Mouse (Mus musculus) neural tube, embryonic 12.5 days (tissue): ENCODE measurements around the gene Hbb-y. TPM values are rescaled to one million over a fixed set of nuclear protein-coding genes. Genes with fewer than 3 reads are reported as not detected.

Experiments used
- ATAC-seq: fragments of 200-750 bp; cut with Nextera tagmentation; 2 replicates; pipeline ENCODE4 v1.8.0; 2017; ENCODE audit warnings: low read depth, mild to moderate bottlenecking, moderate TSS enrichment, moderate library complexity; ENCODE audit not compliant: low FRiP score
- H3K27ac ChIP-seq: fragments of 300-500 bp; sonication (generic); 2 replicates; pipeline ENCODE4 v1.5.1; 2016
- H3K27me3 ChIP-seq: fragments of 300-500 bp; sonication (generic); replicated peaks from 2 replicates; pipeline ENCODE4 v1.6.1; 2016; ENCODE audit warnings: mild to moderate bottlenecking
- H3K36me3 ChIP-seq: fragments of 300-500 bp; sonication (generic); 2 replicates; pipeline ENCODE4 v1.6.1; 2016; ENCODE audit warnings: mild to moderate bottlenecking
- H3K4me1 ChIP-seq: fragments of 300-500 bp; sonication (generic); 2 replicates; pipeline ENCODE4 v1.6.1; 2016
- H3K4me2 ChIP-seq: fragments of 300-500 bp; sonication (generic); replicated peaks from 2 replicates; pipeline ENCODE4 v1.6.1; 2016; ENCODE audit warnings: mild to moderate bottlenecking
- H3K4me3 ChIP-seq: fragments of 300-500 bp; sonication (generic); 2 replicates; pipeline ENCODE4 v1.5.1; 2016
- H3K9ac ChIP-seq: fragments of 300-500 bp; sonication (generic); 2 replicates; pipeline ENCODE4 v1.6.1; 2016; ENCODE audit warnings: mild to moderate bottlenecking
- H3K9me3 ChIP-seq: fragments of 300-500 bp; sonication (generic); 2 replicates; pipeline ENCODE4 v1.6.1; 2016; ENCODE audit warnings: mild to moderate bottlenecking
- WGBS: fragments of 180-500 bp; shearing (Covaris S2); methylation state at CpG from one replicate; pipeline ENCODE4 v1.1.7; 2016; 5-methylcytosine and 5-hydroxymethylcytosine counted together
- polyA plus RNA-seq: library from polyadenylated mRNA; unstranded; fragments of >200 nt; fragmentation: Nextera tagmentation; extraction: Ambion mirVana; gene quantifications from 2 replicates; pipeline ENCODE4 v1.2.1, GENCODE M21; 2016

The Hbb-y gene
- 6,731 and 6,931 TPM in 2 replicates for polyA plus RNA-seq

- Histone ChIP-seq H3K9me3 (no peaks in the 10 kb centered on the region), H3K36me3 (no peaks in the 10 kb centered on the region), H3K4me1 (no peaks in the 10 kb centered on the region), H3K27me3 (no peaks in the 10 kb centered on the region), H3K4me3 (no peak within 1 kb of the TSS), H3K9ac (no peak within 1 kb of the TSS), H3K4me2 (no peak within 1 kb of the TSS), H3K27ac (no peak within 1 kb of the TSS)
- WGBS = 71% methylated on average over 2 of the region's 2 CpGs
- ATAC-seq = no peak
These were observed at the start of gene Hbb-y for GRCm38 (mm10) chr7:103853090-103853489. Gene Hbb-y (minus strand): TSS chr7:103853216.

GRCm38 (mm10) chr7:103894385-103894784 is 41.4 kb upstream of the Hbb-y start, which contains the start of gene Olfr64:
Gene Olfr64 (minus strand): TSS chr7:103894485.
- ATAC-seq = no peak
- Histone ChIP-seq H3K9ac (no peak within 1 kb of the TSS), H3K4me3 (no peak within 1 kb of the TSS), H3K27me3 (no peaks in the 10 kb centered on the region), H3K36me3 (no peaks in the 10 kb centered on the region), H3K9me3 (no peaks in the 10 kb centered on the region), H3K4me2 (no peak within 1 kb of the TSS), H3K27ac (no peak within 1 kb of the TSS), H3K4me1 (no peaks in the 10 kb centered on the region)
- WGBS = 88% methylated on average over 1 of the region's 1 CpGs

GRCm38 (mm10) chr7:103886152-103886551 is 33.1 kb upstream of the Hbb-y start, which contains the start of gene Olfr66:
Gene Olfr66 (minus strand): TSS chr7:103886252.
- H3K9ac ChIP-seq = no peak within 1 kb of the TSS
- no peaks in the 10 kb centered on the region for H3K9me3 ChIP-seq
- no peak for ATAC-seq
- H3K27ac ChIP-seq = no peak within 1 kb of the TSS
- no peaks in the 10 kb centered on the region for H3K27me3 ChIP-seq
- H3K4me1 ChIP-seq = no peaks in the 10 kb centered on the region
- H3K36me3 ChIP-seq = no peaks in the 10 kb centered on the region
- H3K4me3 ChIP-seq = no peak within 1 kb of the TSS
- H3K4me2 ChIP-seq = no peak within 1 kb of the TSS

GRCm38 (mm10) chr7:103877093-103877492 is 24.1 kb upstream of the Hbb-y start:
- ATAC-seq = no peak
- no peaks in the 10 kb centered on the region for H3K9me3 ChIP-seq
- H3K27me3 ChIP-seq = no peaks in the 10 kb centered on the region
- no peak overlapping the region for H3K27ac ChIP-seq
- H3K9ac ChIP-seq = no peak overlapping the region
- no peak overlapping the region for H3K4me2 ChIP-seq
- H3K4me1 ChIP-seq = no peaks in the 10 kb centered on the region
- 91% methylated on average over 2 of the region's 2 CpGs for WGBS
- no peaks in the 10 kb centered on the region for H3K36me3 ChIP-seq
- H3K4me3 ChIP-seq = no peak overlapping the region

- no peaks in the 10 kb centered on the region for H3K4me1 ChIP-seq
- no peak overlapping the region for H3K4me2 ChIP-seq
- 59% methylated on average over 5 of the region's 5 CpGs for WGBS
- no peaks in the 10 kb centered on the region for H3K9me3 ChIP-seq
- H3K27me3 ChIP-seq = no peaks in the 10 kb centered on the region
- H3K27ac ChIP-seq = no peak overlapping the region
- H3K36me3 ChIP-seq = no peaks in the 10 kb centered on the region
- no peak overlapping the region for H3K4me3 ChIP-seq
- no peak overlapping the region for H3K9ac ChIP-seq
- no peak for ATAC-seq
These were observed 21.4 kb upstream of the Hbb-y start for GRCm38 (mm10) chr7:103874451-103874850.

GRCm38 (mm10) chr7:103873064-103873463 is 20.0 kb upstream of the Hbb-y start:
- no peak overlapping the region for H3K4me3 ChIP-seq
- H3K27me3 ChIP-seq = no peaks in the 10 kb centered on the region
- H3K4me2 ChIP-seq = no peak overlapping the region
- H3K4me1 ChIP-seq = no peaks in the 10 kb centered on the region
- no peaks in the 10 kb centered on the region for H3K9me3 ChIP-seq
- 4% methylated on average over 1 of the region's 1 CpGs for WGBS
- no peak overlapping the region for H3K27ac ChIP-seq
- ATAC-seq = no peak
- H3K9ac ChIP-seq = no peak overlapping the region
- no peaks in the 10 kb centered on the region for H3K36me3 ChIP-seq

- ATAC-seq = no peak
- no peaks in the 10 kb centered on the region for H3K9me3 ChIP-seq
These were observed 17.7 kb upstream of the Hbb-y start for GRCm38 (mm10) chr7:103870667-103871066.

GRCm38 (mm10) chr7:103865716-103866115 is 12.7 kb upstream of the Hbb-y start:
- no peaks in the 10 kb centered on the region for H3K9me3 ChIP-seq
- H3K27ac ChIP-seq = no peak overlapping the region
- H3K4me1 ChIP-seq = no peaks in the 10 kb centered on the region
- H3K4me3 ChIP-seq = no peak overlapping the region
- no peak overlapping the region for H3K4me2 ChIP-seq
- no peak for ATAC-seq
- H3K9ac ChIP-seq = no peak overlapping the region
- H3K36me3 ChIP-seq = no peaks in the 10 kb centered on the region
- H3K27me3 ChIP-seq = no peaks in the 10 kb centered on the region

More at GRCm38 (mm10) chr7:103870667-103871066, 17.7 kb upstream of the Hbb-y start:
- Histone ChIP-seq H3K27me3 (no peaks in the 10 kb centered on the region), H3K27ac (no peak overlapping the region), H3K4me2 (no peak overlapping the region), H3K36me3 (no peaks in the 10 kb centered on the region), H3K4me1 (no peaks in the 10 kb centered on the region), H3K9ac (no peak overlapping the region), H3K4me3 (no peak overlapping the region)

GRCm38 (mm10) chr7:103861531-103861930 is 8.5 kb upstream of the Hbb-y start:
- Histone ChIP-seq H3K27ac (no peak overlapping the region), H3K4me1 (no peaks in the 10 kb centered on the region), H3K36me3 (no peaks in the 10 kb centered on the region), H3K4me2 (no peak overlapping the region), H3K27me3 (no peaks in the 10 kb centered on the region), H3K4me3 (no peak overlapping the region), H3K9me3 (no peaks in the 10 kb centered on the region), H3K9ac (no peak overlapping the region)
- 86% methylated on average over 3 of the region's 3 CpGs for WGBS
- no peak for ATAC-seq

GRCm38 (mm10) chr7:103860855-103861254 is 7.8 kb upstream of the Hbb-y start:
- no peaks in the 10 kb centered on the region for H3K27me3 ChIP-seq
- no peak overlapping the region for H3K27ac ChIP-seq
- no peaks in the 10 kb centered on the region for H3K9me3 ChIP-seq
- 68% methylated on average over 1 of the region's 1 CpGs for WGBS
- H3K36me3 ChIP-seq = no peaks in the 10 kb centered on the region
- no peak overlapping the region for H3K4me3 ChIP-seq
- no peak overlapping the region for H3K4me2 ChIP-seq
- no peak for ATAC-seq
- H3K9ac ChIP-seq = no peak overlapping the region
- H3K4me1 ChIP-seq = no peaks in the 10 kb centered on the region

- WGBS = 81% methylated on average over 2 of the region's 2 CpGs
- H3K9ac ChIP-seq = no peak overlapping the region
- H3K9me3 ChIP-seq = no peaks in the 10 kb centered on the region
- ATAC-seq = no peak
- H3K4me3 ChIP-seq = no peak overlapping the region
- H3K27ac ChIP-seq = no peak overlapping the region
- no peak overlapping the region for H3K4me2 ChIP-seq
- H3K27me3 ChIP-seq = no peaks in the 10 kb centered on the region
- no peaks in the 10 kb centered on the region for H3K36me3 ChIP-seq
- no peaks in the 10 kb centered on the region for H3K4me1 ChIP-seq
These were observed 6.1 kb upstream of the Hbb-y start for GRCm38 (mm10) chr7:103859076-103859475.

GRCm38 (mm10) chr7:103854669-103855068 is 1.7 kb upstream of the Hbb-y start:
- no peak overlapping the region for H3K4me2 ChIP-seq
- no peaks in the 10 kb centered on the region for H3K9me3 ChIP-seq
- no peak overlapping the region for H3K27ac ChIP-seq
- 69% methylated on average over 1 of the region's 1 CpGs for WGBS
- H3K4me3 ChIP-seq = no peak overlapping the region
- ATAC-seq = no peak
- H3K36me3 ChIP-seq = no peaks in the 10 kb centered on the region
- no peaks in the 10 kb centered on the region for H3K4me1 ChIP-seq
- H3K9ac ChIP-seq = no peak overlapping the region
- H3K27me3 ChIP-seq = no peaks in the 10 kb centered on the region

- no peaks in the 10 kb centered on the region for H3K36me3 ChIP-seq
- no peaks in the 10 kb centered on the region for H3K9me3 ChIP-seq
- no peaks in the 10 kb centered on the region for H3K4me1 ChIP-seq
- no peak overlapping the region for H3K4me2 ChIP-seq
- no peak overlapping the region for H3K4me3 ChIP-seq
- no peak overlapping the region for H3K9ac ChIP-seq
- WGBS = 59% methylated on average over 2 of the region's 2 CpGs
- no peak for ATAC-seq
- H3K27ac ChIP-seq = no peak overlapping the region
- no peaks in the 10 kb centered on the region for H3K27me3 ChIP-seq
These were observed 8.3 kb downstream of the Hbb-y start for GRCm38 (mm10) chr7:103844525-103845325.
